Mouse (Mus musculus) bone marrow, adult 2 months (tissue): Measurements from ENCODE around the gene Asb16. TPM values are rescaled to one million over a fixed set of nuclear protein-coding genes. Genes with fewer than 3 reads are reported as not detected.
A peak's percentile ranks its signal among the peaks of the same experiment; 100 is the strongest.

Experiments
- H3K27ac ChIP-seq: fragments of 200-500 bp; 2 replicates; pipeline ENCODE4 v1.5.1; 2012; ENCODE audit warnings: low read depth, mild to moderate bottlenecking, control low read depth, inconsistent platforms, low read length; ENCODE audit not compliant: control insufficient read depth, poor library complexity, insufficient read depth
- H3K4me1 ChIP-seq: fragments of 200-500 bp; 2 replicates; pipeline ENCODE4 v1.6.1; 2011; ENCODE audit warnings: low read length; ENCODE audit not compliant: control insufficient read depth, insufficient read depth
- H3K4me3 ChIP-seq: fragments of 200-500 bp; replicated peaks from 2 replicates; pipeline ENCODE3; 2011; ENCODE audit warnings: mild to moderate bottlenecking, low read depth, low read length, control low read depth; ENCODE audit not compliant: control insufficient read depth
- CTCF ChIP-seq: fragments of 200-500 bp; IDR thresholded peaks from 2 replicates; pipeline ENCODE4 v1.5.1; 2011; ENCODE audit warnings: low read length, control low read depth; ENCODE audit not compliant: control insufficient read depth, insufficient read depth
- POLR2A ChIP-seq: fragments of 200-500 bp; IDR thresholded peaks from 2 replicates; pipeline ENCODE4 v1.6.1; 2011; ENCODE audit warnings: low read depth, mild to moderate bottlenecking, control low read depth, low read length, borderline replicate concordance; ENCODE audit not compliant: control insufficient read depth
- WGBS: fragments of 180-500 bp; shearing (Covaris S2); methylation state at CpG from one replicate; pipeline ENCODE4 v1.1.7; 2018; 5-methylcytosine and 5-hydroxymethylcytosine counted together
- polyA plus RNA-seq: library from polyadenylated mRNA; stranded (reverse); fragments of >200 nt; gene quantifications from 2 replicates; pipeline ENCODE4 v1.2.4, GENCODE M21; 2011; ENCODE audit warnings: low replicate concordance; ENCODE audit not compliant: missing spikeins, insufficient read depth, insufficient read length

Asb16 gene
- polyA plus RNA-seq, result 0.52 TPM in 1 of 2 replicates, not detected in the other

GRCm38 (mm10) chr11:102268520-102269244 is at the start of gene Asb16:
TSS of gene Asb16 (plus strand) at chr11:102268743.
- Histone ChIP-seq H3K4me1 (no peaks in the 10 kb centered on the region), H3K27ac (no peak within 1 kb of the TSS), H3K4me3 (no peak within 1 kb of the TSS)
- 86% methylated on average over 12 of the region's 12 CpGs for WGBS
- no peak for TF ChIP-seq POLR2A
- TF ChIP-seq CTCF, result no peak

DNA sequence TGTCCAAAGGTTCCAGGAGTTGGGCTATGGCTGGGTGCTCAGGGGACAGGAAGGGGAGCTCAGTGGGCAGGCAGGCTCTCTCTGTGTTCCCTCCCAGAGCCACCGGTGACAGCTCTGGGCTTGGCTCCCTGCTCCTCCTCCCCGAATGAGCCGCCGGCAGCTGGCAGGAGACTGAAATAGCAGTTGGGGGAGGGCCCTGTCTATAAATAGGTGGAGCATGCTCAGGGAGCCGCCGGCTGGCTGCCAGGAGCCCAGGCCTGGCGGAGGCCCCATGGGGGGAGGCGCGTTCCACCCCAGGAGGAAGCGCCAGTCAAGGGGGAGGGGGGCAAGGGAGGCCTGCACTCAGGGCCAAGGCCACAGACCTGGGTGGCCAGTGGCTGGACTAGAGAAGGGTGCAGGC is 49.8 kb upstream of the Asb16 start:
- TF ChIP-seq POLR2A (peak; percentile 90), CTCF (no peak)
- Histone ChIP-seq H3K4me1 (peaks cover 10% of the 10 kb centered on the region), H3K27ac (peak overlapping the region; percentile 63), H3K4me3 (peak overlapping the region; percentile 59)
- 0% methylated on average over 10 of the region's 10 CpGs for WGBS

GRCm38 (mm10) chr11:102219247-102219993 is 49.1 kb upstream of the Asb16 start:
- peaks cover 10% of the 10 kb centered on the region for H3K4me1 ChIP-seq
- no peak overlapping the region for H3K4me3 ChIP-seq
- peak overlapping the region; percentile 52; the same call in 1 of the 2 replicates for H3K27ac ChIP-seq
- 29% methylated on average over 14 of the region's 14 CpGs for WGBS
- TF ChIP-seq CTCF (no peak), POLR2A (no peak)

DNA sequence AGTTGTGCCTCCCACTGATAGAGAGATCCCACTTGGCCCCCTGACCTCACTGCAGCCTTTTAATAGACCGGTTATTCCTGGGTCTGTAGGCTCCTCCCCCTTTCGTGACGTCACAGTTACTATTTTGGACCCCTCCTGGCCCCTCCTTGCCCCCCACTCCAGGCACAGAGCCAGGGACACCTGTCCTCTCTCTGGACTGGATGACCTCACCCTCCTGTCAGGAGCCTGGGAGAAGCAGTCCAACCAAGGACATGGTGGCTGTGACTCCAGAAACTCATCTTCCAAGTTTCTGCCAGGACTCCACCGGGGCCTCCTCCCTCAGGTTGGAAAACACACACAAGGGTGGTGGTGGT is 48.6 kb upstream of the Asb16 start:
- WGBS, result 37% methylated on average over 4 of the region's 4 CpGs
- Histone ChIP-seq H3K27ac (no peak overlapping the region), H3K4me3 (no peak overlapping the region), H3K4me1 (peaks cover 9% of the 10 kb centered on the region)
- TF ChIP-seq CTCF (no peak), POLR2A (no peak)

DNA sequence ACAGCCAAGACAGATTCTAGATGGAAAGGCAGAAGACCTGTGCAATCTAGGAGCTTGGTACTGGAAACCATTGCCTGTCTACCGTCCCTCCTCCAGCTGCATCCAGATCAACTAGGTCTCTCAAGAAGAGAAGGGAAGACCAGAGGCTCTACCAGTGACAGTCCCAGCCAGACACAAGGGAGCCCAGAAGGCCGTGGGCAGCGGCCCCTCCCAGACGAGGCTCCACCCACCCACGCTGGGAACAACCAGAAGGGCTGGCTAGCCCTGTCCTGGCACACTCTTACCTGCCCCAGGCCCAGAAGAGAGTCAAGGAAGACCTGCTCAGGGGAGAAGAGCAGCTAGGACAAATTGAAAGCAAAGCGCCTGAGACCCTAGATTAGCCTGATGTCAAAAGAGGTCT is 48.1 kb upstream of the Asb16 start:
- 48% methylated on average over 6 of the region's 6 CpGs for WGBS
- no peak for TF ChIP-seq POLR2A
- TF ChIP-seq CTCF, result no peak
- no peak overlapping the region for H3K4me3 ChIP-seq
- H3K27ac ChIP-seq, result no peak overlapping the region
- H3K4me1 ChIP-seq, result peaks cover 9% of the 10 kb centered on the region

- 64% methylated on average over 8 of the region's 8 CpGs for WGBS
- TF ChIP-seq CTCF (no peak), POLR2A (no peak)
- no peak overlapping the region for H3K4me3 ChIP-seq
- no peak overlapping the region for H3K27ac ChIP-seq
- H3K4me1 ChIP-seq, result peaks cover 9% of the 10 kb centered on the region
Observed at GRCm38 (mm10) chr11:102221243-102221953, 47.1 kb upstream of the Asb16 start.

DNA sequence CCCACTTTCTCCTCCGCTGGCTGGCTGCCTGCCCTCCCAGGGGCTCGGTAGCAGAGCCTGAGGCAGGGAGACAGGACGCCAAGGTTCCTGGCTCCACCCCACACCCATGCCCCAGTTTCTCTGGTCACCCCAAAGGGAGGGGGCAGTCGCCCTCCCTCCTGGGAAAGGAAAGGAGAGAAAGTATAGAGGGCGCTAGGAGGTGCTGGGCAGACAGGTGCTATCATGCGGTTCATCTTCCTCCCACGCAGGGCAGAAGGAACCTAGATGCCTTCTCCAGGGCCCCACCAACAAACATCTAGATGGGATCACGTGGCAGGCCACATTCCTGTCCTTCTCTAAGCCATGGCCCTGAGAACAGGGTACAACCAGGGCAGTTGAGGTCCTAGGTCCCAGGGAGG is 46.6 kb upstream of the Asb16 start:
- WGBS, result 62% methylated on average over 8 of the region's 8 CpGs
- no peak overlapping the region for H3K27ac ChIP-seq
- H3K4me1 ChIP-seq, result peaks cover 9% of the 10 kb centered on the region
- H3K4me3 ChIP-seq, result no peak overlapping the region
- TF ChIP-seq POLR2A, result no peak
- TF ChIP-seq CTCF, result no peak

GRCm38 (mm10) chr11:102223166-102223565 is 45.4 kb upstream of the Asb16 start:
- 32% methylated on average over 6 of the region's 6 CpGs for WGBS
- Histone ChIP-seq H3K4me3 (no peak overlapping the region), H3K27ac (no peak overlapping the region), H3K4me1 (peaks cover 7% of the 10 kb centered on the region)
- TF ChIP-seq CTCF (peak; percentile 59), POLR2A (no peak)
